Mouse (Mus musculus): ENCODE data around the gene Hoxd4.

- TF ChIP-seq POLR2A (IDR thresholded peaks at IDR 0.05; ENCODE audit: borderline replicate concordance, control insufficient read depth, low read depth, low read length), result no peak
- no peak for TF ChIP-seq CTCF (IDR thresholded peaks at IDR 0.05; ENCODE audit: control insufficient read depth, insufficient read depth, low read length)
These were observed 41.4 kb downstream of the Hoxd4 start for GRCm38 (mm10) chr2:74753175-74753523.
